Mouse (Mus musculus): ENCODE results near the gene Fam78a.

DNA sequence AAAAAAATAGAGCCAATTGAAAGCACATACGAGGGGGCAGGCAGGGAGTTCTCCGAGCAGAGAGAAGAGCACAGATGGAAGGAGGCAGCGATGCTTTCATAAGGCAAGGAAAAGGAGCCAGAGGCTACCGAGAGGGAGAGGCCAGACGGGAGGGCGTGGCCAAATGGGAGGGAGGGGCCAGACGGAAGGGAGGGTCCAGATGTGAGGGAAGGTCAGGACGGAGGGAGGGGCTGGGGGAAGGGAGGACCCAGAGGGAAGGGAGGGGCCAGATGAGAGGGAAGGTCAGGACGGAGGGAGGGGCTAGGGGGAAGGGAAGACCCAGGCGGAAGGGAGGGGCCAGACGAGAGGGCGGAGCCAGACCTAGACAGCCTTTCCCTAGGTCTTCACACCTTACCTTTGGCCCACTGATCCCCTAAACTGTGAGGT is 47.9 kb upstream of the Fam78a start:
- TF ChIP-seq E2F4 (IDR thresholded peaks at IDR 0.05; ENCODE audit: insufficient replicate concordance, low read depth, low read length) (no peak), SIN3A (IDR thresholded peaks at IDR 0.05; ENCODE audit: low read length) (no peak), POLR2AphosphoS2 (IDR thresholded peaks at IDR 0.05; ENCODE audit: low read depth, low read length) (no peak), POLR2A (IDR thresholded peaks at IDR 0.05; ENCODE audit: low read depth, low read length) (no peak), ZKSCAN1 (IDR thresholded peaks at IDR 0.05; ENCODE audit: borderline replicate concordance, low read depth, low read length) (no peak), GABPA (IDR thresholded peaks at IDR 0.05; ENCODE audit: insufficient replicate concordance, low read depth, low read length) (no peak), ZC3H11A (IDR thresholded peaks at IDR 0.05; ENCODE audit: low read depth, low read length) (no peak), CTCF (conservative IDR thresholded peaks at IDR 0.05 in 1 of 2, IDR thresholded peaks at IDR 0.05 in 1 of 2; ENCODE audit: low read depth in 2 of 2, low read length in 2 of 2) (no peak), MXI1 (IDR thresholded peaks at IDR 0.05; ENCODE audit: low read depth, low read length) (no peak)
